Mouse (Mus musculus): ENCODE results near the gene Lasp1.
"Not testable (repeated sequence)": the region's sequence is repeated elsewhere in the genome, so short reads cannot be mapped to it uniquely, and the experiment has no call there.

Lasp1 gene

DNA sequence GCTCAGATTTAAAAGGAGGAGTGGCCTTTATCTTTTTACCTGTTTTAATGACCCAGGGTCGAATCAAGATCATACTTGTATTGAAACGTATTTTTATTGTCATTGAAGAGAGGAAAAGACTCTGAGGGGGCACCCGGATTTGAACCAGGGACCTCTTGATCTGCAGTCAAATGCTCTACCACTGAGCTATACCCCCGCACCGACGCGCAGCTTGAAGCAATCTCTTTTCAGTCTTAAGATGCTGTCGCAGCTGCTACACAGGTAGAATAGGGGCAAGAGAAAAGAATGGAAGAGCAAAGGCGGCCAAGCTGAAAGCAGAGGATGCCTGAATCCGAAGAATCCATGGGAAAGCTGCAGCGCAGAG, at the start of gene Lasp1:
Lasp1 (plus strand) TSS at position 219 of the 364 bp plus-strand sequence.
- peak; percentile 87 for DNase-seq

DNA sequence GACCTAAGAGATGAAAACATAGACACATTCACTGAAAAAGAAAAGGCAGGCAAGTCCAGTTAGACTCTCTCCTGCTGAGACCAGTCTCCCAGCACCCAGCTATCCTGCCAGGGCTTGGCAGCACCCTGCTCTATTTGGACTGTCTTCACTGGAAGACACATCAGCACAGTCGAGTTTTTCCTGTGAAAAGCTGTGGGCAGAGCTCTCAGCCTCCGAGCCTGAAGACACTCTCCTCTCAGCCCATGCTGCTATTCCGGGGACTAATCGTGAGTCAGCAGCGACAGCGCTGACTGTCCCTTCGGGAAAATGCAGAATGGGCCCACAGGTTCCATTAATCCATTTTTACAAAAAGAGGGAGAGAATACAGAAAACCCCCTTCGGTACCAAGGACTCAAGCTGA, 45.5 kb upstream of the Lasp1 start:
- DNase-seq: no peak

- DNase-seq: no peak
Observed at GRCm38 (mm10) chr11:97758125-97758524, 40.7 kb upstream of the Lasp1 start.

DNA sequence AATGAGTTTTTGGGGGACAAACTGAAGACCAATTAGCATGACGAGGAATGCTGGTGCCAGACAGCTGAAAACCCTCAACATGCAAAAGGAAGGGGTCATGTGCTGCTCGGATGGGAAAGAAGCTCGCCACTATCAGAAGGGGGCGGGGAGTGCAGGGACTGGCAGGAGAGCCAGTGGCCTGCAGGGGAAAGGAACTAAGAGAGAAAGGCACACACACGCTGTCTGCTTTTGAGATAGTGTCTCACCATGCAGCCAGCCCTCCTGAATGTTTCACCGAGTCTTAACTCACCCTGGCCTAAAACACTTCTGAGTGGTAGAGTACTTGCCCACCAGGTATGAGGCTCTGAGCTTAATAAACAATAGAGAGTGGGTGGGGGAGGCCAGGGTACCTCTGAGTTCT, 39.9 kb upstream of the Lasp1 start:
- DNase-seq: no peak

DNA sequence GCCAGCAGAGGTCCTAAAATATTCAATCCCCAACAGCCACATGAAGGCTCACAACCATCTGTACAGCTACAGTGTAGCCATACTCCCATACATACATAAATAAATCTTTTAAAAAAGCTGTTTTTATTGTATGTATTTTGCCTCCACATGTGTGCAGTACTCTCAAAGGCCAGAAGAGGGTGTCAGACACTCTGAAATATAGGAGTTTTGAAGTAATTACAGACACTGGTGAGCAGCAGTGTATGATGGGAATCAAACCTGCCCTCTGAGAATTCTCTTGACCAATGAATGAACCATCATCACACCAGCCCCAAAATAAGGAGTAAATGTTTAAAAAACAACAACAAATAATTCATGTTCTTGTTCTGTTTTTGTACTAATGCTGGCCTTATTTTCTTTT, 37.2 kb upstream of the Lasp1 start:
- no peak for DNase-seq

DNA sequence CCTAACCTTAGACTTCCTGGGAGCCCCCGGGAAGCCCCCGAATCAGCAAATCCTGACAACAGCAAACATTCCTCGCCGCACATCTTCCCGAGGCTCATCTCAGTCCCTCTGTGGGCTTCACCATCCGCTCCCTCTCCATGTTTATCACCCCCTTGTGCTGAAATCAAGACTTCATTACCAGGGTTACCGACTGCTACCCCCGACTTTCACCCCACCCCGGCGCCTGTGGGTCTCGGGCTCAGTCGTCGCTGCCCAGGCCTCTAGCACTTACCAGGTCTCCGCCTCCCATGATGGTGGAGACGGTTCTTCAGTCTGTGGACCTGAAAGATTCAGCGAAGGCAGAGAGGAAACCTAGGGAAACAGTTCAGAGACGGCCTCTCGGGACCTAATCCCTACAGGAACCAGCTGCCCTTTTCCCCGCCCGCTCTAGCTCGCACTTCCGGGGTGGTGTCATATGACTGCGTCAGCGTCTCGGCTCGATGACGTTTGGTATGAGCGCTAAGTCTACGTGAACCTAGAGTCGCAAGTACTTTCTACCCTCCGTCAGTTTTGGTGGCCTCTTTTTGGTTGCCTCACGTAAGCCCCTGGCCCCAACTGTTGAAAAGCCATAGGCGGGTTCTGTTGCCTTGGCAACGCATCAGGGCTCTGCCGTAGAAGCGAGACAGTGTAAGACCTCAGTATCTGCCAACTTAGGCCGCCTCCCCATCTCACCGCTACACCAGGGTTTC, 32.5 kb upstream of the Lasp1 start, which contains the start of gene Cwc25:
Cwc25 (minus strand) TSS at position 403 of the 728 bp plus-strand sequence.
- DNase-seq: peak; percentile 96

DNA sequence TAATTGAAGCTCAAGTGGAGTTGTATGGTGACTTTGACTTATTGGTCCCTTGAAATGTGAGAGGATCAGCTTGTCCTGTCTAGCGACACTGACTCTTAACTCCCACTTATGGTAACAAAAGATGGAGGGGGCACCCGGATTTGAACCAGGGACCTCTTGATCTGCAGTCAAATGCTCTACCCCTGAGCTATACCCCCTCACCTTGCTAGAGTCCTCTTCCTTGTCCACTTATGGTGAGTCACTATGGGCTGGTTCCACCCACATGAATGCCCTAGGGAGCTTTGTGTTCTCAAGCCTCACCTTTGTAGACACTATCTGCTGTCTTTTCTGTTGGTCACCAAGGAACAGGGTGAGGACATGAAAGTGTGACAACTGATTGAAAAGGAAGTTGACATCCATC, 29.1 kb upstream of the Lasp1 start:
- no peak for DNase-seq

DNA sequence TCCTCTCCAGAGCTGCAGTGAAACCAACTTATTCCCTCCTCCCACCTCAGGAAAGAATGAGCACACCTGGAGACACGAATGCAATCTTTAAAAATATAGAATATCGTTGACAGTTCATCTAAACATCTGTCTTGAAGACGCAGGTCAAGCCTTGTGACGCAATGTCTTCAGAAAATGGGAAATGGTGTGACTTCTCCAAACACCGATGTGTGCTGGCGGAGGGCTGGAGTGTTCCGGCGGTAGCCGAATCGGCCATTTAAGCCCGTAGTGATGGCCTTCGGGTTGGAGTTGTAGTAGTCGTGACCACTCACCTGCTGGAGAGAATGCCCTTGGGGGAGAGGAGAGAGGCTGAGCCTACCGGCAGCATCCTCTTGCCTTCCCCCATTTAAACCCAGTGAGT, 27.4 kb upstream of the Lasp1 start:
- no peak for DNase-seq

DNA sequence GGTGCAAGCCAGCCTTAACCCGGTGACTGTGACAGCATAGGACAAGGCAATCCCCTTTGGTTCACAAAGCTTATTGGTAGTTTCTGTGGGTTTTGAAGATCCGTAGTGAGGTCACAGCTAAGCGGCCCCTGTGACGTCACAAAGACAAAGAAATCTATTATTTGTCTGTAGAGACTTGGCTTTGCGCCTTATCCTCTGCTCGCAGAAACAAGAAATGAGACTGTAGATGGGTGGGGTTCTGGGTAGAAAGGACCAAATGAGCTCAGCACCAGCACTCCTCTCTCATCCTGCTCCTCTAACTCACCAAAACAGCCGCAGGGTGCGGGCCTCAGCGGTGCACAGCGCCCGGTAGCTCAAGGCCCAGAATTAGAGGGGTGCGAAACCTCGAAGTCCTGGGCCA, 23.6 kb upstream of the Lasp1 start:
- no peak for DNase-seq

DNA sequence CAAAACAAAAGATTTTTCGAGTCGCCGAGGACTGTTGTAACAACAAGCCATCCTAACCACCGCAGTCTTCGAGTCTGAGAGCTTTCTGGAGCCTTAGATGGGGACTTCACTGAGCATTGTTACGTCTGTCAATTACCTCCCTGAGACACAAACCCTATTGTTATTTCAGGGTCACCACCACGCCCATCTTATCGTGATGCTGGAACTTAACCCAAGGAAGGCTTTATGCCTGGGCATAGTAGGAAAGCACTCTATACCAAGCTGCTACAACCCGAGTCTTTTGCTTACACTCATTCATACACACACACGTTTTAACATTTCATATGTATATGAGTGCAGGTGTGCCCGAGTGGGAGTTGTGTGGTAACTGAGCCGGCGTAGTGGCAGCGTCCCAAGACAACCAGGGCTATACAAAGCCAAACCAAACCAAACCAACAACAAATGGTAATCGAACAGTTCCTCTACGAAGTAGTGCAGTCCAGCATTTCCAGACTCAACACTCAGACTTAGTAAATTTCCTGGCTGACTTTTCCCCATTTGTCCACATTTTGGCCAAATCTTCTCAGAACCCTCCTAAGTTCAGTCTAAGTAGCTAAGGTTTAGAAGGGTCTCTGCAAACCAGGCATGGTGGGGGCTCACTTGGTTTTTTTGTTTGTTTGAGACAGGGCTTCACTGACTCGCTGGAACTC, 22.8 kb upstream of the Lasp1 start, which contains the start of gene 1700001P01Rik:
1700001P01Rik (minus strand) TSS at position 111 of the 689 bp plus-strand sequence.
- DNase-seq: no peak

GRCm38 (mm10) chr11:97776497-97777128, 22.2 kb upstream of the Lasp1 start:
- DNase-seq: no peak

DNA sequence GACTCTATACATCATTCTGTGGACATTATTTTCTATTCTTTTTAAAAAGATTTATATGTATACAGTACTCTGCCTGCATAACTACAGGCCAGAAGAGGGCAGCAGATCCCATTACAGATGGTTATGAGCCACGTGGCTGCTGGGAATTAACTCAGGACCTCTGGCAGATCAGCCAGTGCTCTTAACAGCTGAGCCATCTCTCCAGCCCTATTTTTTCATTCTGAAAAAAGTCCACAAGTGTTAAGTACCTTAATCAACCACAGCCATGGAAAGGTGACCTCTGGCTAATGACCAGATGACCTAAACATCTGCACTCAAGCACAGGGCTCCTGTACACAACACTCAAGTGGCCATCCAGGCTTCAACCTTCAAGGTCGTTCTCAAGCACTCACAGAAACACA, 21.7 kb upstream of the Lasp1 start:
- peak; percentile 38 for DNase-seq

- no peak for DNase-seq
Observed at GRCm38 (mm10) chr11:97778918-97779317, 19.9 kb upstream of the Lasp1 start.

GRCm38 (mm10) chr11:97779968-97780701, 18.7 kb upstream of the Lasp1 start:
- no peak for DNase-seq

DNA sequence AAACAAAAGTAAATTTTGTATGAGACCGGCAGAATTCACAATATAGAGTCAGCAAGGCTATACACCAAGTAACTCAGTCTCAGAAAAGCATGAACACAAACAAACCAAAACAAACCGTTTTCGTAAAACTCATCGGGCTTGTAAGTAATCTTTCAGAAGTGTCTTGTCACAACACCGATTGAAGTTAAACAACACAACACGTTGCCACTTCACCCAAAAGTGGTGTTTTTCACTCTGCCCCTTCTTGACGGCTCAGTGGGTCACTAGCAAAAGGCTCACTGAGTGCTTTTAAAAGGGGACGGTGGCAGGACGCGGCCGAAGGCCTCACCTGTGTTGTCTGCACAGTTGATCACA, 17.3 kb upstream of the Lasp1 start:
- DNase-seq: no peak

DNA sequence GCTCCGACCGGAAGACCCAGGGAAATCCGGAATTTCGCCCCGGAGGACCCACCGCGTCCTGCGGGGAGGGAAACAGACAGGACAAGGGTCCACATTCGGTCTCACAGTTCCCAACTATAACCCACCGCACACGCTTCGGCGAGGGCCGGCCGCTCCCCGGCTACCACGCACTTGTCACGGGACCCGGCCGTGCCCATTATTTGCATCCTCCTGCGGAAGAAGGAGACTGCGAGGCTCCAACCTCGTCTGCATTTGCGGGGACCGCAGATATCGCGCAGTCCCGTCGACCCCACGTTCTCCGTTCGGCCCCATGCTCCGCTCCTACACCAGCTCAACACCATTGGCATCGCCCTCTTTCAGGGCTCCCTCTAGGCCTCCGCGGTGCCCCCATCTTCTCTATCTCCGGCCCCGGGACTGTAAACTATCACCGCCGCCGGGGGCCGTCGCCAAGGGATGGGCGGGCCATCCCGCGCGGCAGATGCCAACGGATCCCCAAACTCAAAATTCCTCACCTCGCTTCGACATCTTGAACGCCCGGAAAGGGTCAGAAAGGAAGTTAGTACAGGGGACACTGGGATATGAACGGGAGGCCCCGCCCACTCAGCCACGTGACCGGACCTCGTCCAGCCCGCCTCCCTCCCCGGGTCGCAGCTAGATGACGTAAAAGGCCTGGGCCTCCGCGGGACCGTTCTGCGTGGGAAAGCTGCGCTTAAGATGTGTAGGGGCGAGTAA, 16.8 kb upstream of the Lasp1 start, which contains the start of gene Rpl23:
Rpl23 (minus strand) TSS at position 606 of the 732 bp plus-strand sequence.
- DNase-seq: peak; percentile 100

GRCm38 (mm10) chr11:97782564-97782895, 16.3 kb upstream of the Lasp1 start:
- DNase-seq: no peak

DNA sequence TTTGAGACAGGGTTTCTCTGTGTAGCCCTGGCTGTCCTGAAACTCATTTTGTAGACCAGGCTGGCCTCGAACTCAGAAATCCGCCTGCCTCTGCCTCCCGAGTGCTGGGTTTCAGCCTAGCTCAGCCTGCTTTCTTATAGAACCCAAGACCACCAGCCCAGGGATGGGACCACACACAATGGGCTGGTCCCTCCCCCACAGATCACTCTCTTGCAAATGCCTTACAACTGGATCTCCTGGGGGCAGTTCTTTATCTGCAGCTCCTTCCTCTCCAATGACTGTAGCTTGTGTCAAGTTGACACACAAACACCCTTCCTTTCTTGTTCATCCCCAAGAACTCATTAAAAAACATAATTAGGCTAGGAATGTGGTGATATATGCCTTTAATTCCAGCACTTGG, 10.8 kb upstream of the Lasp1 start:
- DNase-seq: no peak

- no peak for DNase-seq
Observed at GRCm38 (mm10) chr11:97789727-97790126, 9.1 kb upstream of the Lasp1 start.

GRCm38 (mm10) chr11:97790778-97791438, 7.9 kb upstream of the Lasp1 start:
- not testable (repeated sequence) for DNase-seq

GRCm38 (mm10) chr11:97793165-97793564, 5.6 kb upstream of the Lasp1 start:
- peak; percentile 61 for DNase-seq

DNA sequence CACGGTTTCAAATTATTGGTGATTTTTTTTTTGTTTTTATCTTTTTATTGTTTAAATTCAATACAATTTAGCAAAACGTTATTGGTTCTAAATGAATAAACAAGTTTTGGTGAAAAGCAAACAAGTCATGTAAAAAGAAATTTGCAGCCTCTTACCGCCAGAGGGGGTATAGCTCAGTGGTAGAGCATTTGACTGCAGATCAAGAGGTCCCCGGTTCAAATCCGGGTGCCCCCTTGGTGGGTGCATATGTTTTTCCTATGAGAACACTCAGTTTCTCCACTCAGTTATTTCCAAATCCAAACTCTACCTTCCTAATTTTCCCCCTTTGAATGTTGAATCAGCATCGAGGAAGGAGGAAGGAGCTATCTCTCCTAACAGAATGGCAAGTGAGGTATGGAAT, 1.9 kb upstream of the Lasp1 start:
- DNase-seq: peak; percentile 74

Measured in kidney, postnatal 14 days (tissue).